Mouse (Mus musculus) cortical plate, adult 2 months (tissue): ENCODE data around the gene Lmbr1.

Experiments
- CTCF ChIP-seq: fragments of 200-500 bp; IDR thresholded peaks from 2 replicates; pipeline ENCODE4 v1.5.1; 2011; ENCODE audit warnings: mild to moderate bottlenecking, control low read depth, low read length; ENCODE audit not compliant: insufficient read depth; ENCODE audit errors: extremely low read depth
- POLR2A ChIP-seq: fragments of 200-500 bp; IDR thresholded peaks from 2 replicates; pipeline ENCODE4 v1.6.1; 2011; ENCODE audit warnings: mild to moderate bottlenecking, low read length, control low read depth; ENCODE audit not compliant: insufficient read depth; ENCODE audit errors: extremely low read depth

GRCm38 (mm10) chr5:29281081-29281480 is 97.1 kb downstream of the Lmbr1 start:
- TF ChIP-seq CTCF: no peak
- TF ChIP-seq POLR2A: no peak
